Mouse (Mus musculus) limb, embryonic 12.5 days (tissue): ENCODE data around the gene Tnfrsf18. TPM values are rescaled to one million over a fixed set of nuclear protein-coding genes. Genes with fewer than 3 reads are reported as not detected.

Experiments used
- ATAC-seq: fragments of 200-750 bp; cut with Nextera tagmentation; 2 replicates; pipeline ENCODE4 v1.8.0; 2017; ENCODE audit warnings: low read depth, moderate TSS enrichment; ENCODE audit not compliant: insufficient number of reproducible peaks, insufficient read depth, low FRiP score, low TSS enrichment
- H3K27ac ChIP-seq: fragments of 300-500 bp; sonication (generic); 2 replicates; pipeline ENCODE4 v1.5.1; 2016; ENCODE audit warnings: mild to moderate bottlenecking, moderate library complexity
- H3K27me3 ChIP-seq: fragments of 300-500 bp; sonication (generic); 2 replicates; pipeline ENCODE4 v1.6.1; 2016; ENCODE audit warnings: mild to moderate bottlenecking, moderate library complexity
- H3K36me3 ChIP-seq: fragments of 300-500 bp; sonication (generic); 2 replicates; pipeline ENCODE4 v1.6.1; 2016; ENCODE audit warnings: mild to moderate bottlenecking, moderate library complexity
- H3K4me1 ChIP-seq: fragments of 300-500 bp; sonication (generic); replicated peaks from 2 replicates; pipeline ENCODE4 v1.6.1; 2016
- H3K4me2 ChIP-seq: fragments of 300-500 bp; sonication (generic); 2 replicates; pipeline ENCODE4 v1.6.1; 2016; ENCODE audit warnings: mild to moderate bottlenecking, moderate library complexity
- H3K4me3 ChIP-seq: fragments of 300-500 bp; sonication (generic); replicated peaks from 2 replicates; pipeline ENCODE4 v1.5.1; 2016; ENCODE audit warnings: mild to moderate bottlenecking
- H3K9ac ChIP-seq: fragments of 300-500 bp; sonication (generic); replicated peaks from 2 replicates; pipeline ENCODE4 v1.6.1; 2016; ENCODE audit warnings: mild to moderate bottlenecking, moderate library complexity
- H3K9me3 ChIP-seq: fragments of 300-500 bp; sonication (generic); 2 replicates; pipeline ENCODE4 v1.6.1; 2016; ENCODE audit warnings: mild to moderate bottlenecking, moderate library complexity
- WGBS: fragments of 180-500 bp; shearing (Covaris S2); methylation state at CpG from one replicate; pipeline ENCODE4 v1.1.7; 2016; 5-methylcytosine and 5-hydroxymethylcytosine counted together
- microRNA counts: library from miRNA; unstranded; fragments of <30 nt; microRNA quantifications from one replicate; lab custom pipeline; 2017
- microRNA-seq: library from miRNA; unstranded; fragments of <30 nt; microRNA quantifications from one replicate; pipeline ENCODE4, GENCODE M21; 2017
- polyA plus RNA-seq: library from polyadenylated mRNA; unstranded; fragments of >200 nt; fragmentation: Nextera tagmentation; extraction: Ambion mirVana; gene quantifications from 2 replicates; pipeline ENCODE4 v1.2.1, GENCODE M21; 2016

Tnfrsf18 gene
- polyA plus RNA-seq, 1 experiment from 2014 or later: 1.8 TPM

DNA sequence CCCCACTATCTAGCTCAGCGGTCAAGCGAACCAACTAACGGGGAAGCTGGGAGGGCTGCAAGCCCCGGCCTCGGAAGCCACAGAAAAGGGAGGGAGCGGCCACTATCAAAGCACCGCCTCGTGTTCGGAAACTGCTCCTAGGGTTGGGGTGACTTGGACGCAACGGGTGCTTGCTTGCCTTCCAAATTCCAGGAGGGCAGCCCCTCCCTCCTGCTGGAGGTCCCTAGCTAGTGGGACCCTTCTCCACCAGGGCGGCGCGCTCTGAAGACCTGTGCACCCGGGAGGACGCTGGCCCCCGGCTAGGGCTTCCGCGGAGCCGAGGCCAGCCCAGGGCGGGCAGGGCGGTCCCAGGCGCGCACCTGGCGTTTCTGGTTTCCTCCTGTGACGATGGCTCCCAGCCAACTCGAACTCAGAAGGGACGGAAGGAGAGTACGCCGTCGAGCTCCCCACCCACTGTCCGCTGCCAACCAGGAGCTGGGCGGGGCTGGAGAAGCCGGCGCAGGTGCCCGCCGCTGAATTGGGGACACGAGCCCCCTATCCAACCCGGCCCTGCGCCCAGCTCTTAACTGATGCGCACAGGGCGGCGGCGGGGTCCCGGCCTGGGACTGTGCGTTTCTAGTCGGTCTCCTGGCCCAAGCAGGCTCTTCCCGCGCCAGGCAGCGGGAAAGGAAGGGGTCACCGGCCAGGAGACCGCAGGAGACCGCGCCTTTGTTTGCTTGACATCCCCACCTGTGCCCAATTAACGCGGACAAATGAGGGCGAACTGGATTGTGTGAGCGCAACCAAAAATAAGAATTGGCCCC, 51.7 kb downstream of the Tnfrsf18 start:
- WGBS: under 1% methylated on average over 58 of the region's 58 CpGs
- Histone ChIP-seq H3K9ac (peak overlapping the region; percentile 35), H3K27ac (peak overlapping the region; percentile 17; the same call in 1 of the 2 replicates), H3K4me2 (peak overlapping the region; percentile 73), H3K9me3 (no peaks in the 10 kb centered on the region), H3K4me1 (peaks cover 29% of the 10 kb centered on the region), H3K4me3 (peak overlapping the region; percentile 47), H3K36me3 (no peaks in the 10 kb centered on the region), H3K27me3 (peaks cover 20% of the 10 kb centered on the region)
- ATAC-seq: peak; percentile 67; the same call in 1 of the 2 replicates

MicroRNA genes within 50 kb of the gene (microRNA counts, 519-probe panel; counts per million panel counts)
- microRNA mmu-miR-200a (lab: Ali Mortazavi, UCI) (2,465 counts per million, percentile 9 among the panel's probes with 10 or more counts), microRNA mmu-miR-200b (lab: Ali Mortazavi, UCI) (5,744 counts per million, percentile 64 among the panel's probes with 10 or more counts), microRNA mmu-miR-429 (lab: Ali Mortazavi, UCI) (5,703 counts per million, percentile 61 among the panel's probes with 10 or more counts)

Small RNA genes within 50 kb of the gene (microRNA-seq; reads per million reads assigned to microRNA genes)
- gene Mir200a (311 reads per million, percentile 64 among the genes with 10 or more reads in this experiment), gene Mir200b (1,032 reads per million, percentile 76 among the genes with 10 or more reads in this experiment), gene Mir429 (3,792 reads per million, percentile 88 among the genes with 10 or more reads in this experiment)

Other genes starting within 250 kb of the Tnfrsf18 start
- gene Tmem88b, start 240.3 kb upstream of the Tnfrsf18 start, polyA plus RNA-seq: 0.50 and 0.91 TPM in 2 replicates
- 0.18 TPM in 1 of 2 replicates, not detected in the other for gene Ankrd65, start 235.7 kb upstream of the Tnfrsf18 start, polyA plus RNA-seq
- gene Mrpl20, start 223.3 kb upstream of the Tnfrsf18 start, polyA plus RNA-seq: 217 and 228 TPM in 2 replicates
- 241 and 256 TPM in 2 replicates for gene Ccnl2, start 213.7 kb upstream of the Tnfrsf18 start, polyA plus RNA-seq
- gene Aurkaip1, start 194.9 kb upstream of the Tnfrsf18 start, polyA plus RNA-seq: 146 and 151 TPM in 2 replicates
- gene Mxra8, start 186.5 kb upstream of the Tnfrsf18 start, polyA plus RNA-seq: 44.9 and 62.1 TPM in 2 replicates
- gene Dvl1, start 178.8 kb upstream of the Tnfrsf18 start, polyA plus RNA-seq: 5.5 and 14.7 TPM in 2 replicates
- gene Tas1r3, start 162.8 kb upstream of the Tnfrsf18 start, polyA plus RNA-seq: 0.39 and 0.74 TPM in 2 replicates
- 13.6 and 14.2 TPM in 2 replicates for gene Cptp, start 156.7 kb upstream of the Tnfrsf18 start, polyA plus RNA-seq
- gene Ints11, start 156.6 kb upstream of the Tnfrsf18 start, polyA plus RNA-seq: 82.0 and 82.9 TPM in 2 replicates
- 45.4 and 48.5 TPM in 2 replicates for gene Pusl1, start 134.4 kb upstream of the Tnfrsf18 start, polyA plus RNA-seq
- 18.4 and 25.5 TPM in 2 replicates for gene Acap3, start 134.3 kb upstream of the Tnfrsf18 start, polyA plus RNA-seq
- 165 and 169 TPM in 2 replicates for gene Ube2j2, start 82.3 kb upstream of the Tnfrsf18 start, polyA plus RNA-seq
- 27.1 and 31.6 TPM in 2 replicates for gene C1qtnf12, start 63.8 kb upstream of the Tnfrsf18 start, polyA plus RNA-seq
- 16.1 and 16.8 TPM in 2 replicates for gene B3galt6, start 33.5 kb upstream of the Tnfrsf18 start, polyA plus RNA-seq
- 131 and 139 TPM in 2 replicates for gene Sdf4, start 33.3 kb upstream of the Tnfrsf18 start, polyA plus RNA-seq
- 0.84 and 0.92 TPM in 2 replicates for gene Tnfrsf4, start 12.3 kb upstream of the Tnfrsf18 start, polyA plus RNA-seq
- gene Ttll10, start 33.2 kb downstream of the Tnfrsf18 start, polyA plus RNA-seq: 0.58 and 1.3 TPM in 2 replicates
- gene 9430015G10Rik, start 83.8 kb downstream of the Tnfrsf18 start, polyA plus RNA-seq: 59.9 and 63.1 TPM in 2 replicates
- 0.63 and 0.86 TPM in 2 replicates for gene Rnf223, start 104.3 kb downstream of the Tnfrsf18 start, polyA plus RNA-seq
- 78.4 and 84.1 TPM in 2 replicates for gene Agrn, start 171.3 kb downstream of the Tnfrsf18 start, polyA plus RNA-seq
- gene Isg15, start 174.7 kb downstream of the Tnfrsf18 start, polyA plus RNA-seq: 0.40 and 0.95 TPM in 2 replicates
- 1.8 TPM in 2 replicates for gene AW011738, start 177.1 kb downstream of the Tnfrsf18 start, polyA plus RNA-seq
- 0.45 and 0.66 TPM in 2 replicates for gene Perm1, start 189.7 kb downstream of the Tnfrsf18 start, polyA plus RNA-seq
- gene Plekhn1, start 208.7 kb downstream of the Tnfrsf18 start, polyA plus RNA-seq: 29.2 and 32.8 TPM in 2 replicates
- gene Noc2l, start 209.8 kb downstream of the Tnfrsf18 start, polyA plus RNA-seq: 94.1 and 96.3 TPM in 2 replicates
- gene Samd11, start 229.5 kb downstream of the Tnfrsf18 start, polyA plus RNA-seq: 0.50 and 0.95 TPM in 2 replicates